Mouse (Mus musculus) neutrophil, adult 5-6 weeks (primary cell): ENCODE results near the gene Pfn4. TPM values are rescaled to one million over a fixed set of nuclear protein-coding genes. Genes with fewer than 3 reads are reported as not detected.
"Not testable (repeated sequence)": the region's sequence is repeated elsewhere in the genome, so short reads cannot be mapped to it uniquely, and the experiment has no call there.

ENCODE experiments used
- ATAC-seq: fragments of 151-379, 151-347 bp; 2 replicates; pipeline ENCODE4 v1.8.0; 2017; ENCODE audit warnings: mild to moderate bottlenecking, moderate TSS enrichment; ENCODE audit not compliant: insufficient number of reproducible peaks, poor library complexity, low FRiP score, severe bottlenecking; ENCODE audit errors: extremely low read depth
- total RNA-seq: library from RNA; stranded (forward); fragments of 200-1000 nt; gene quantifications from 2 replicates; pipeline ENCODE4 v1.2.3, GENCODE M21; 2017

The Pfn4 gene
- total RNA-seq, 1 experiment from 2014 or later: not detected

- not testable (repeated sequence) for ATAC-seq
Measured at GRCm38 (mm10) chr12:4781725-4782404, 13.0 kb downstream of the Pfn4 start.

- ATAC-seq: no peak
Measured at GRCm38 (mm10) chr12:4783598-4783997, 14.8 kb downstream of the Pfn4 start.

GRCm38 (mm10) chr12:4784466-4784865 lies 15.6 kb downstream of the Pfn4 start:
- no peak for ATAC-seq

GRCm38 (mm10) chr12:4788128-4788527 lies 19.3 kb downstream of the Pfn4 start:
- not testable (repeated sequence) for ATAC-seq

- ATAC-seq: no peak
Measured at GRCm38 (mm10) chr12:4793718-4794117, 24.9 kb downstream of the Pfn4 start.

- not testable (repeated sequence) for ATAC-seq
Measured at GRCm38 (mm10) chr12:4797471-4797870, 28.6 kb downstream of the Pfn4 start.

- ATAC-seq: no peak
Measured at GRCm38 (mm10) chr12:4811036-4811435, 42.2 kb downstream of the Pfn4 start.

GRCm38 (mm10) chr12:4811705-4812104 lies 42.9 kb downstream of the Pfn4 start:
- ATAC-seq: no peak

GRCm38 (mm10) chr12:4813636-4814035 lies 44.8 kb downstream of the Pfn4 start:
- ATAC-seq: no peak

- ATAC-seq: no peak
Measured at GRCm38 (mm10) chr12:4816680-4817360, 48.0 kb downstream of the Pfn4 start.

- peak; percentile 98 for ATAC-seq
Measured at GRCm38 (mm10) chr12:4817361-4818101, 48.7 kb downstream of the Pfn4 start, which contains the start of gene Sf3b6. Gene Sf3b6 (plus strand): TSS chr12:4817544.

- ATAC-seq: no peak
Measured at GRCm38 (mm10) chr12:4827256-4827655, 58.4 kb downstream of the Pfn4 start.

Other genes with a start within 250 kb of the Pfn4 start
- gene Itsn2, start 176.4 kb upstream of the Pfn4 start, total RNA-seq: 417 and 436 TPM in 2 replicates
- gene Gm3625, start 176.1 kb upstream of the Pfn4 start, total RNA-seq: not detected in 2 replicates
- 0.47 TPM in 1 of 2 replicates, not detected in the other for gene Fam228a, start 30.6 kb upstream of the Pfn4 start, total RNA-seq
- 0.49 and 0.70 TPM in 2 replicates for gene Fam228b, start 245 bp downstream of the Pfn4 start, total RNA-seq
- gene Sf3b6, start 48.5 kb downstream of the Pfn4 start, total RNA-seq: 71.2 and 81.2 TPM in 2 replicates
- gene Fkbp1b, start 72.6 kb downstream of the Pfn4 start, total RNA-seq: 0.70 and 2.1 TPM in 2 replicates
- gene Wdcp, start 74.3 kb downstream of the Pfn4 start, total RNA-seq: 5.5 and 8.0 TPM in 2 replicates
- 4.9 and 5.0 TPM in 2 replicates for gene Mfsd2b, start 105.3 kb downstream of the Pfn4 start, total RNA-seq
- gene Ubxn2a, start 138.7 kb downstream of the Pfn4 start, total RNA-seq: 32.9 and 47.3 TPM in 2 replicates
- gene Atad2b, start 148.3 kb downstream of the Pfn4 start, total RNA-seq: 67.3 and 80.7 TPM in 2 replicates